Mouse (Mus musculus) limb, embryonic 10.5 days (tissue): Measurements from ENCODE around the gene Megf11. TPM values are rescaled to one million over a fixed set of nuclear protein-coding genes. Genes with fewer than 3 reads are reported as not detected.
A peak's percentile ranks its signal among the peaks of the same experiment; 100 is the strongest.
"Not testable (repeated sequence)": the region's sequence is repeated elsewhere in the genome, so short reads cannot be mapped to it uniquely, and the experiment has no call there.

Experiments
- DNase-seq: peaks from one replicate; pipeline ENCODE4 v3.0.0-alpha.2; 2017; ENCODE audit warnings: low spot score
- H3K27ac ChIP-seq: fragments of 300-500 bp; sonication (generic); 2 replicates; pipeline ENCODE4 v1.5.1; 2016; ENCODE audit warnings: mild to moderate bottlenecking
- H3K27me3 ChIP-seq: fragments of 300-500 bp; sonication (generic); 2 replicates; pipeline ENCODE4 v1.6.1; 2016; ENCODE audit warnings: low read depth, mild to moderate bottlenecking; ENCODE audit not compliant: poor library complexity, severe bottlenecking
- H3K36me3 ChIP-seq: fragments of 300-500 bp; sonication (generic); 2 replicates; pipeline ENCODE4 v1.6.1; 2016; ENCODE audit warnings: mild to moderate bottlenecking, moderate library complexity
- H3K4me1 ChIP-seq: fragments of 300-500 bp; sonication (generic); 2 replicates; pipeline ENCODE4 v1.6.1; 2016
- H3K4me3 ChIP-seq: fragments of 300-500 bp; sonication (generic); 2 replicates; pipeline ENCODE4 v1.5.1; 2016; ENCODE audit warnings: mild to moderate bottlenecking, moderate library complexity
- H3K9me3 ChIP-seq: fragments of 300-500 bp; sonication (generic); replicated peaks from 2 replicates; pipeline ENCODE4 v1.6.1; 2016; ENCODE audit warnings: mild to moderate bottlenecking
- WGBS: fragments of 180-500 bp; shearing (Covaris S2); methylation state at CpG from one replicate; pipeline ENCODE4 v1.1.7; 2016; 5-methylcytosine and 5-hydroxymethylcytosine counted together
- polyA plus RNA-seq: library from polyadenylated mRNA; unstranded; fragments of >200 nt; fragmentation: Nextera tagmentation; extraction: Ambion mirVana; gene quantifications from 2 replicates; pipeline ENCODE4 v1.2.1, GENCODE M21; 2016

Gene Megf11
- polyA plus RNA-seq, 1 experiment from 2014 or later: 1.7 TPM

GRCm38 (mm10) chr9:64731029-64731560 is 345.7 kb downstream of the Megf11 start:
- H3K36me3 ChIP-seq: peaks cover 20% of the 10 kb centered on the region
- H3K4me3 ChIP-seq: no peak overlapping the region
- 93% methylated on average over 3 of the region's 3 CpGs for WGBS
- peaks cover 4% of the 10 kb centered on the region for H3K4me1 ChIP-seq
- no peak for DNase-seq
- no peaks in the 10 kb centered on the region for H3K27me3 ChIP-seq
- no peaks in the 10 kb centered on the region for H3K9me3 ChIP-seq
- no peak overlapping the region for H3K27ac ChIP-seq

- 61% methylated on average over 6 of the region's 6 CpGs for WGBS
- Histone ChIP-seq H3K36me3 (no peaks in the 10 kb centered on the region), H3K27ac (no peak overlapping the region), H3K4me3 (no peak overlapping the region), H3K27me3 (no peaks in the 10 kb centered on the region), H3K4me1 (peaks cover 14% of the 10 kb centered on the region), H3K9me3 (no peaks in the 10 kb centered on the region)
- no peak for DNase-seq
These were observed 348.7 kb downstream of the Megf11 start for GRCm38 (mm10) chr9:64734166-64734565.

GRCm38 (mm10) chr9:64734992-64735391 is 349.6 kb downstream of the Megf11 start:
- H3K27me3 ChIP-seq, H3K27ac ChIP-seq, DNase-seq, H3K36me3 ChIP-seq, H3K9me3 ChIP-seq, H3K4me3 ChIP-seq: not testable (repeated sequence)
- peaks cover 14% of the 10 kb centered on the region for H3K4me1 ChIP-seq
- 92% methylated on average over 7 of the region's 7 CpGs for WGBS

GRCm38 (mm10) chr9:64736076-64736638 is 350.7 kb downstream of the Megf11 start:
- no peaks in the 10 kb centered on the region for H3K27me3 ChIP-seq
- no peaks in the 10 kb centered on the region for H3K9me3 ChIP-seq
- WGBS: 15% methylated on average over 9 of the region's 9 CpGs
- H3K36me3 ChIP-seq: no peaks in the 10 kb centered on the region
- peak overlapping the region; percentile 92 for H3K27ac ChIP-seq
- DNase-seq: no peak
- H3K4me3 ChIP-seq: peak overlapping the region; percentile 98
- peaks cover 14% of the 10 kb centered on the region for H3K4me1 ChIP-seq

GRCm38 (mm10) chr9:64736639-64737405 is 351.4 kb downstream of the Megf11 start:
- WGBS: under 1% methylated on average over 35 of the region's 35 CpGs
- Histone ChIP-seq H3K36me3 (no peaks in the 10 kb centered on the region), H3K4me1 (peaks cover 14% of the 10 kb centered on the region), H3K27me3 (no peaks in the 10 kb centered on the region), H3K27ac (peak overlapping the region; percentile 92), H3K4me3 (peak overlapping the region; percentile 98), H3K9me3 (no peaks in the 10 kb centered on the region)
- DNase-seq: peak; percentile 59

GRCm38 (mm10) chr9:64737406-64738201 is 352.2 kb downstream of the Megf11 start, which contains the start of gene Rab11a:
Gene Rab11a (minus strand): TSS chr9:64737758.
- peak; percentile 98 for DNase-seq
- H3K27me3 ChIP-seq: no peaks in the 10 kb centered on the region
- H3K4me1 ChIP-seq: peaks cover 14% of the 10 kb centered on the region
- peak within 1 kb of the TSS; percentile 98 for H3K4me3 ChIP-seq
- H3K36me3 ChIP-seq: no peaks in the 10 kb centered on the region
- peak within 1 kb of the TSS; percentile 92 for H3K27ac ChIP-seq
- no peaks in the 10 kb centered on the region for H3K9me3 ChIP-seq
- under 1% methylated on average over 60 of the region's 61 CpGs for WGBS

GRCm38 (mm10) chr9:64739001-64739400 is 353.6 kb downstream of the Megf11 start:
- Histone ChIP-seq H3K4me3 (no peak overlapping the region), H3K36me3 (no peaks in the 10 kb centered on the region), H3K27me3 (no peaks in the 10 kb centered on the region), H3K27ac (no peak overlapping the region), H3K9me3 (no peaks in the 10 kb centered on the region), H3K4me1 (peaks cover 14% of the 10 kb centered on the region)
- no peak for DNase-seq
- WGBS: 81% methylated on average over 2 of the region's 2 CpGs

GRCm38 (mm10) chr9:64742453-64742852 is 357.0 kb downstream of the Megf11 start:
- Histone ChIP-seq H3K4me3 (no peak overlapping the region), H3K4me1 (no peaks in the 10 kb centered on the region), H3K9me3 (no peaks in the 10 kb centered on the region), H3K36me3 (no peaks in the 10 kb centered on the region), H3K27me3 (no peaks in the 10 kb centered on the region), H3K27ac (no peak overlapping the region)
- 71% methylated on average over 1 of the region's 1 CpGs for WGBS
- DNase-seq: no peak

GRCm38 (mm10) chr9:64747735-64748134 is 362.3 kb downstream of the Megf11 start:
- Histone ChIP-seq H3K36me3 (no peaks in the 10 kb centered on the region), H3K27me3 (no peaks in the 10 kb centered on the region), H3K27ac (no peak overlapping the region), H3K9me3 (no peaks in the 10 kb centered on the region), H3K4me3 (no peak overlapping the region), H3K4me1 (no peaks in the 10 kb centered on the region)
- 84% methylated on average over 4 of the region's 4 CpGs for WGBS
- no peak for DNase-seq

GRCm38 (mm10) chr9:64749314-64749713 is 363.9 kb downstream of the Megf11 start:
- Histone ChIP-seq H3K27ac (no peak overlapping the region), H3K4me1 (no peaks in the 10 kb centered on the region), H3K9me3 (no peaks in the 10 kb centered on the region), H3K27me3 (no peaks in the 10 kb centered on the region), H3K4me3 (no peak overlapping the region), H3K36me3 (no peaks in the 10 kb centered on the region)
- WGBS: 85% methylated on average over 6 of the region's 6 CpGs
- DNase-seq: no peak

GRCm38 (mm10) chr9:64752575-64752974 is 367.1 kb downstream of the Megf11 start:
- no peaks in the 10 kb centered on the region for H3K9me3 ChIP-seq
- H3K4me1 ChIP-seq: no peaks in the 10 kb centered on the region
- H3K36me3 ChIP-seq: no peaks in the 10 kb centered on the region
- H3K27me3 ChIP-seq: no peaks in the 10 kb centered on the region
- H3K27ac ChIP-seq: no peak overlapping the region
- no peak for DNase-seq
- no peak overlapping the region for H3K4me3 ChIP-seq
- 94% methylated on average over 5 of the region's 5 CpGs for WGBS

- Histone ChIP-seq H3K27me3 (no peaks in the 10 kb centered on the region), H3K4me1 (no peaks in the 10 kb centered on the region), H3K4me3 (no peak overlapping the region), H3K9me3 (no peaks in the 10 kb centered on the region), H3K27ac (no peak overlapping the region), H3K36me3 (no peaks in the 10 kb centered on the region)
- 89% methylated on average over 14 of the region's 14 CpGs for WGBS
- DNase-seq: no peak
These were observed 372.6 kb downstream of the Megf11 start for GRCm38 (mm10) chr9:64758052-64758451.
